Mouse (Mus musculus): ENCODE measurements around the gene Afap1l2. TPM values are rescaled to one million over a fixed set of nuclear protein-coding genes. Genes with fewer than 3 reads are reported as not detected.

The Afap1l2 gene
- polyA plus RNA-seq, 1 experiment from 2014 or later: 22.0 TPM

DNA sequence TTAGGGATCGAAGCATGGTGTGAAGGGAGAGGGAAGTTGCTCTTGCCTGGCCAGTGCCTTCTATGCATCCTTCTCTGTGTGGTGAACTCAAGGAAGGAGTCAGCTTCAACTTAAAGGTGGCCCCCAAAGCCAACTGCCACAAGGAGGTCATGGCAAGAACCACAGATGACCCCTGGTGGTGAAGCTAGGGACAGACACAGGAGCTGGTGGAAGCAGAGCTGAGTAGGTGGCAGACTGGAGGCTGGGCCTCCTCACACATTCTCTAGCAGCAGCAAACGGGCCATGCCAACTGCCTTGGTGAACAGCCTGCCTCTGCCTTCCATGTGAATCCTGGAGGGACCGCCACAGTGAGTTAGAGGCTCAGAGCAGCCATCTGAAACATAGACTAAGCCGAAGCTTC is 23.6 kb upstream of the Afap1l2 start:
- Histone ChIP-seq H3K27me3 (ENCODE audit: insufficient read depth, low read length) (no peaks in the 10 kb centered on the region), H3K4me1 (ENCODE audit: insufficient read depth, low read length) (0 out of 2 replicates have a peak, but pooled peaks cover 12% of the 10 kb centered on the region), H3K4me3 (ENCODE audit: low read length) (no peak overlapping the region), H3K36me3 (ENCODE audit: insufficient read depth, low read length) (0 out of 2 replicates have a peak, but pooled peaks cover 2% of the 10 kb centered on the region), H3K27ac (ENCODE audit: low read length) (no peak overlapping the region), H3K9me3 (ENCODE audit: low read length) (peaks cover 5% of the 10 kb centered on the region), H3K9ac (replicated peaks; ENCODE audit: low read length) (no peak overlapping the region), H3K4me2 (replicated peaks; ENCODE audit: low read depth, low read length) (no peak overlapping the region)
- 63% methylated on average over 4 of the region's 4 CpGs for WGBS
- peak; percentile 47; the same call in 1 of the 2 replicates for ATAC-seq (ENCODE audit: low FRiP score, low TSS enrichment)

DNA sequence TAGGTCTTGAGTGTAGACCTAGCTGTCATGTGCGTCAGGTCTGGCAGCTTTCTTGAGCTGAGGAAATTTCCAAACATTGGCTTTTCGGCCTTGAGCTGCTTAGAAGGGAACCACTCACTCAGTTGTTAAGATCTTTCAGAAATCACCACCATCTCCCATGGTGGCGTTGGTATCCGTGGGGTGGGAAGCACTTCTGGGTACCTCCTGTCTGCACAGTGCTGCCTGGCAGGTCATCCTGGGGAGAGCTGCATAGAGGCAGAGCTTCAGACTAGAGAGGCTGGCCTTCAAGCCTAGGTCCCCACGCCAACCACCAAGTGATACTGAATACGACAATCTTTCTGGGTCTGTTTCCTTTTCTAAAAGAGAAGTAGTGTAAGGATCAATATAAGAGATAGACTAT is 21.4 kb upstream of the Afap1l2 start:
- Histone ChIP-seq H3K36me3 (ENCODE audit: insufficient read depth, low read length) (no peaks in the 10 kb centered on the region), H3K27me3 (ENCODE audit: insufficient read depth, low read length) (no peaks in the 10 kb centered on the region), H3K4me1 (ENCODE audit: insufficient read depth, low read length) (0 out of 2 replicates have a peak, but pooled peaks cover 7% of the 10 kb centered on the region), H3K9me3 (ENCODE audit: low read length) (peaks cover 6% of the 10 kb centered on the region), H3K27ac (ENCODE audit: low read length) (no peak overlapping the region), H3K4me3 (ENCODE audit: low read length) (no peak overlapping the region), H3K4me2 (replicated peaks; ENCODE audit: low read depth, low read length) (no peak overlapping the region), H3K9ac (replicated peaks; ENCODE audit: low read length) (no peak overlapping the region)
- ATAC-seq (ENCODE audit: low FRiP score, low TSS enrichment): no peak
- WGBS: 88% methylated on average over 6 of the region's 6 CpGs

DNA sequence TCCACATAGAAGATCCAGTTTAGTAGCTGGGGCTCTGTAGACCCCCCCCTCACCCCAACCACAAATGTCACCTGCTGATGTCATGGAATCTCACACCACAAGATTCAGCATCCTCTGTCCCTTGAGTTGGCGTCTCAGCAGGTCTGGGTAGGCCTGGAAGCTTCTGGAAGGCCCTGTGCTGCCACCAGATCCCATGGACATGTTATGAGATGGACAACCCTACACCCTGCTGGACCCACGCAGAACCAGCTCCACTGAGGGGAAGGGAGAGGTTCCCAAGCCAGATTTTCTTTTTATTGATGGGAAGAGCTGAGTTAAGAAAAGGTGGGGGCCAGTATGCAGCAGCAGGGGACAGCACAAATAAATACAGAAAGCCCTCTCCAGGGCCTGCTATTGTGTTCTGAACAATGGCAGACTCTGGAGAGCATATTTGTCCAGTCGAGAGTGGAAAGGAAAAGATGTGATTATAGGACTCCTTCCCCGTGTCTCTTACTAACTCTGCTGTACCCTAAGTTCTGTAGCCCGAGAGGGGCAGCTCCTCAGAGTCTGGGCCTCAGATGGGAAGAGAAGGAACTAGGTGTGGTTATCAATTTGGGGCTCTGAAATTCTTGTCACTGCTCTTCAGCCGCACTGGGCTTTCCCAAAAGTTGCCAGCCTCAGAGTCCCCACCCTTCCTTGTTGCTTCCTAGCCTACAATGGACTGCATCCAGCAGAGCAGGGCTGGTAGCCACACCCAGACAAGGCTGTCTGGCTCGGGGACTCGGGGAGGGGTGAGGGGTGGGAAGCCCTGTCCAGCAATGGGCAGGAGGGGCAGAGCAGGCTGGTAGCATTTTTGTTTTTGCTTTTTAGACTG is 20.5 kb upstream of the Afap1l2 start:
- no peak for ATAC-seq (ENCODE audit: low FRiP score, low TSS enrichment)
- Histone ChIP-seq H3K27me3 (ENCODE audit: insufficient read depth, low read length) (no peaks in the 10 kb centered on the region), H3K36me3 (ENCODE audit: insufficient read depth, low read length) (no peaks in the 10 kb centered on the region), H3K27ac (ENCODE audit: low read length) (no peak overlapping the region), H3K4me2 (replicated peaks; ENCODE audit: low read depth, low read length) (no peak overlapping the region), H3K4me3 (ENCODE audit: low read length) (no peak overlapping the region), H3K9ac (replicated peaks; ENCODE audit: low read length) (no peak overlapping the region), H3K4me1 (ENCODE audit: insufficient read depth, low read length) (0 out of 2 replicates have a peak, but pooled peaks cover 4% of the 10 kb centered on the region), H3K9me3 (ENCODE audit: low read length) (peaks cover 6% of the 10 kb centered on the region)
- 67% methylated on average over 8 of the region's 8 CpGs for whole genome bisulfite sequencing

DNA sequence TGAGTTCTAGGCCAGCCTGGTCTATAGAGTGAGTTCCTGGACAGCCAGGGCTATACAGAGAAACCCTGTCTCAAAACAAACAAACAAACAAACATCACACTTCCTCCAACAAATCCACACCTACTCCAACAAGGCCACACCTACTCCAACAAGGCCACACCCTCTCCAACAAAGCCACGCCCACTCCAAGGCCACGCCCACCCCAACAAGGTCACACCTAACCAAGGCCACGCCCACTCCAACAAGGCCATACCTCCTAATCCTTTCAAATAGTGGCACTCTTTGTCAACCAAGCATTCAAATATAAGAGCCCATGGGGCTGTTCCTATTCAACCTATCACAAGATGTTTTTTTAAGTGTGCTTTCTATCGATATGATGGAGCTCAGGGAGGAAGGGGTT is 18.5 kb upstream of the Afap1l2 start:
- no peaks in the 10 kb centered on the region for H3K27me3 ChIP-seq (ENCODE audit: insufficient read depth, low read length)
- H3K4me1 ChIP-seq (ENCODE audit: insufficient read depth, low read length): 0 out of 2 replicates have a peak, but pooled peaks cover 4% of the 10 kb centered on the region
- no peak for ATAC-seq (ENCODE audit: low FRiP score, low TSS enrichment)
- peaks cover 6% of the 10 kb centered on the region for H3K9me3 ChIP-seq (ENCODE audit: low read length)
- no peak overlapping the region for H3K9ac ChIP-seq (replicated peaks; ENCODE audit: low read length)
- H3K4me2 ChIP-seq (replicated peaks; ENCODE audit: low read depth, low read length): no peak overlapping the region
- no peak overlapping the region for H3K27ac ChIP-seq (ENCODE audit: low read length)
- no peaks in the 10 kb centered on the region for H3K36me3 ChIP-seq (ENCODE audit: insufficient read depth, low read length)
- no peak overlapping the region for H3K4me3 ChIP-seq (ENCODE audit: low read length)
- 77% methylated on average over 4 of the region's 4 CpGs for WGBS

DNA sequence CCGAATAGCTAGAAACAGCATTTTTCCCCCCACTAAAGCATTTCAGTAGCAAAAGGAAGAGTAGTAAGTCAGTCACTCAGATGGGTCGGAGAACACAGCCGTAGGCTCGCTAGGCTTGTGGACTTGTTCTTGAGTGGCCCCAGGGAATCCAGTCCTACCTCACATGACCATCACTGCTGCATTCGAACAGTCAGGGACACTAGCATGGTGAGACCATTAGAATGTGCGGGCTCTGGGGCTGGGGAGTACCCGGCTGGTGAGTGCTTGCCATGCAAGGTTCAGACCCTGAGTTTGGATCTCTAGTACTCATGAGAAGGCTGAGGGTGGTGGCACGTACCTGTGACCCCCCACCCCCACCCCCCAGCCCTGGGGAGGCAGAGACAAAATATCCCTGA is 9.8 kb upstream of the Afap1l2 start:
- peak; percentile 55; the same call in 1 of the 2 replicates for ATAC-seq (ENCODE audit: low FRiP score, low TSS enrichment)
- no peak overlapping the region for H3K4me3 ChIP-seq (ENCODE audit: low read length)
- H3K27ac ChIP-seq (ENCODE audit: low read length): peak overlapping the region; percentile 78
- H3K9me3 ChIP-seq (ENCODE audit: low read length): no peaks in the 10 kb centered on the region
- H3K4me1 ChIP-seq (ENCODE audit: insufficient read depth, low read length): peaks cover 26% of the 10 kb centered on the region
- 74% methylated on average over 8 of the region's 8 CpGs for WGBS
- no peaks in the 10 kb centered on the region for H3K36me3 ChIP-seq (ENCODE audit: insufficient read depth, low read length)
- no peaks in the 10 kb centered on the region for H3K27me3 ChIP-seq (ENCODE audit: insufficient read depth, low read length)
- peak overlapping the region; percentile 39; the same call in 1 of the 2 replicates for H3K4me2 ChIP-seq (replicated peaks; ENCODE audit: low read depth, low read length)
- no peak overlapping the region for H3K9ac ChIP-seq (replicated peaks; ENCODE audit: low read length)

DNA sequence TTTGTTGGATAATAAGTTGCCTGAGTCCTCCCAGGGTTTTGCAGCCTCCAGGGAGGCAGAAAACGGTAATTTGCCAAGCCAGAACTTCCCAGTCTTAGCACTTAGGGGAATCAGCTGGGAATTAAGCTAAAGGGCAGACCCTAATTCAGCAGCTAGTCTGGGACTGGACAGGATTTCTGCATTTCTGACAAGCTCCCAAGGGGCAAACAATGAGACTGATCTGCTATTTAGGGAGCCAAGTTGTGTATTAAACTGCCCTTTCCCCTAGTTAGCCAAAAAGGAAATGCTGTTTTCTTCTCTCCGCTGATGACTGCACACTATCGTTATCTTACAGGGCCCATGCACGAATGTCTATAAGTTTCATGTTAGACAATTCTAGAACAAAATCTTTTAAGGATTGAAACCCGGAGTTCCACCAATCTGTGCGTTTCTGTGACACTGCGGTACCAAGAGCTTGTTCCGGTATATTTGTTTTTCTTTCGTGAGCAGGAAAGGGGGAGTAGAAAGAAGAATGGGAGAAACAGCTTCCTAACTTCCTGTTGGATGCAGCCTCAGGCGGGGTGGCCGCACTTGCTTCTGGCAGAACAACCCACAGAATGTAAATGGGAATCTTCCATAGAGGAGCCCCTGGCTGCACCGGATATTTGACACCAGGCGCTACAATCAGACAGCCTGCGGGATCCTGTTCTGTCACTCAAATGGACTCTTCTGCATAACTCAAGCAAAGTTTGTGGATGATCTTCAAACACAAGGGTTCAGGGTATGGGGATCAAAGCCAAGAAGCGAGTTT is 9.2 kb upstream of the Afap1l2 start:
- H3K9ac ChIP-seq (replicated peaks; ENCODE audit: low read length): no peak overlapping the region
- H3K4me3 ChIP-seq (ENCODE audit: low read length): 0 out of 2 replicates have a peak overlapping the region, but pooled peaks have one; percentile 4
- ATAC-seq (ENCODE audit: low FRiP score, low TSS enrichment): no peak; the same call in 1 of the 2 replicates
- H3K9me3 ChIP-seq (ENCODE audit: low read length): no peaks in the 10 kb centered on the region
- peak overlapping the region; percentile 78 for H3K27ac ChIP-seq (ENCODE audit: low read length)
- H3K4me1 ChIP-seq (ENCODE audit: insufficient read depth, low read length): peaks cover 27% of the 10 kb centered on the region
- no peaks in the 10 kb centered on the region for H3K27me3 ChIP-seq (ENCODE audit: insufficient read depth, low read length)
- H3K4me2 ChIP-seq (replicated peaks; ENCODE audit: low read depth, low read length): peak overlapping the region; percentile 39
- WGBS: 12% methylated on average over 15 of the region's 15 CpGs
- H3K36me3 ChIP-seq (ENCODE audit: insufficient read depth, low read length): no peaks in the 10 kb centered on the region

DNA sequence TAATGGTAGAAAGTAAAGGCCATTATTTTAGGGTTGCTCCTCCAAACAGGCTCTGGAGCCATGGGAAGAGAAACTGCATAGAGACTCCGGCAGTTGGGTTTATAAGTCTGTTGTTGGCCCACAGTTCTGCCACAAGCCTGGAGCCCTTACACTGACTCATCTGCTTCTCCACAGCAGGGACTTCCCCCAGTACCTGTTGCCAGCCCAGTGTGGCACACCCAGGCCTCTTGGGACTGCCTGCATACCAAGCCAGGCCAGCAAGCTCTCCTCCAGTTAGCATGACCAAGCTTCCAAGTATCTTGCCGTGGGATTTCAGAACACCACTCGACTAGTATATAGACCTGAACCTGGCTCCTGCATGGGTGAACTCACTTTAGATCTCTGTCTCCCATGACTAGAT is 6.8 kb upstream of the Afap1l2 start:
- no peak for ATAC-seq (ENCODE audit: low FRiP score, low TSS enrichment)
- no peak overlapping the region for H3K27ac ChIP-seq (ENCODE audit: low read length)
- no peak overlapping the region for H3K4me3 ChIP-seq (ENCODE audit: low read length)
- no peaks in the 10 kb centered on the region for H3K9me3 ChIP-seq (ENCODE audit: low read length)
- WGBS: 82% methylated on average over 3 of the region's 3 CpGs
- H3K9ac ChIP-seq (replicated peaks; ENCODE audit: low read length): no peak overlapping the region
- H3K36me3 ChIP-seq (ENCODE audit: insufficient read depth, low read length): no peaks in the 10 kb centered on the region
- H3K27me3 ChIP-seq (ENCODE audit: insufficient read depth, low read length): no peaks in the 10 kb centered on the region
- H3K4me2 ChIP-seq (replicated peaks; ENCODE audit: low read depth, low read length): no peak overlapping the region
- peaks cover 30% of the 10 kb centered on the region for H3K4me1 ChIP-seq (ENCODE audit: insufficient read depth, low read length)

DNA sequence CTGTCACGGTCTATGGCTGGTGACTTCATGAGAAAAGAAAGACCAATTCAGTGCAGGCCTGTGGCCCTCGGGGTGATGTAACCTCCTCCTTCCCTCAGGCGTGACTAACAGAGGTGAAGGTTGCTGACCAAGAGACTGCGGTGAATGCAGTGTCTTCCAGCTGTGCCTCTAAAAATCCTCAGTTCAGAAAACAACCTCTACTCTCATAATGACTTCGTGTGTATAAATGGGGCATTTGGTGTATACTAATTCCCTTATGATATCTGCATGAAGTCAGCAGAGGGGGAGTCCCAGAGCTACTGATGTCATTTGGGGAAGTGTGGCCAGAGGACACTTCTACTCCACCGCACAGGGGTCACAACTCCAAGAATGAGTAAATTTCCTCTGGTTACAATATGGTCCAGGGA is 5.2 kb upstream of the Afap1l2 start:
- Histone ChIP-seq H3K36me3 (ENCODE audit: insufficient read depth, low read length) (no peaks in the 10 kb centered on the region), H3K4me2 (replicated peaks; ENCODE audit: low read depth, low read length) (no peak overlapping the region), H3K9me3 (ENCODE audit: low read length) (no peaks in the 10 kb centered on the region), H3K27ac (ENCODE audit: low read length) (no peak overlapping the region), H3K4me1 (ENCODE audit: insufficient read depth, low read length) (peaks cover 30% of the 10 kb centered on the region), H3K4me3 (ENCODE audit: low read length) (no peak overlapping the region), H3K9ac (replicated peaks; ENCODE audit: low read length) (no peak overlapping the region), H3K27me3 (ENCODE audit: insufficient read depth, low read length) (no peaks in the 10 kb centered on the region)
- 36% methylated on average over 6 of the region's 6 CpGs for WGBS
- peak; percentile 72 for ATAC-seq (ENCODE audit: low FRiP score, low TSS enrichment)

DNA sequence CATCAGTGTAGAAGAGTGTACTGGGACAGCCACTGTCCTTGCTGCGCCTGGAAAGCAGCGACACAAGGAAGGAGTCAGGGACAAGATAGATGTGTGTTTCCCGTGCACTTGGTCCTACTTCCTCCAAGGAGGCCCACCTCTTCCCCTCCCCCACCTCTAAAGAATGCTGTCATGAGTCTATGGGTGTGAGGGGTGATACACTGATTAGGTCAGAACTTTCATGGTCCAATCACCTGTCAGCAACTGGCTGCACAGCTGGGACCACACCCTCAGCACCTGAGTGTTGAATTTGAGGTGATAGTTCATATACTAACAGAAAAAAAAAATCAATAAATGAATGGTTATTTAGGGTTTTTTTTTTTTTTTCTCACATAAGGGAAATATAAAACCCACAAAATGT is 4.0 kb upstream of the Afap1l2 start:
- Histone ChIP-seq H3K27me3 (ENCODE audit: insufficient read depth, low read length) (no peaks in the 10 kb centered on the region), H3K4me2 (replicated peaks; ENCODE audit: low read depth, low read length) (no peak overlapping the region), H3K4me3 (ENCODE audit: low read length) (no peak overlapping the region), H3K27ac (ENCODE audit: low read length) (no peak overlapping the region), H3K4me1 (ENCODE audit: insufficient read depth, low read length) (peaks cover 28% of the 10 kb centered on the region), H3K9me3 (ENCODE audit: low read length) (no peaks in the 10 kb centered on the region), H3K36me3 (ENCODE audit: insufficient read depth, low read length) (no peaks in the 10 kb centered on the region), H3K9ac (replicated peaks; ENCODE audit: low read length) (no peak overlapping the region)
- WGBS: 62% methylated on average over 3 of the region's 3 CpGs
- ATAC-seq (ENCODE audit: low FRiP score, low TSS enrichment): no peak

Data from kidney, embryonic 16.5 days (tissue).